Mouse (Mus musculus) hindbrain, embryonic 12.5 days (tissue): ENCODE results near the gene Ptpn9. TPM values are rescaled to one million over a fixed set of nuclear protein-coding genes. Genes with fewer than 3 reads are reported as not detected.

ENCODE experiments used
- ATAC-seq: fragments of 200-750 bp; cut with Nextera tagmentation; 2 replicates; pipeline ENCODE4 v1.8.0; 2017; ENCODE audit warnings: moderate TSS enrichment; ENCODE audit not compliant: low FRiP score
- H3K27ac ChIP-seq: fragments of 300-500 bp; sonication (generic); 2 replicates; pipeline ENCODE4 v1.5.1; 2016; ENCODE audit warnings: mild to moderate bottlenecking
- H3K27me3 ChIP-seq: fragments of 300-500 bp; sonication (generic); 2 replicates; pipeline ENCODE4 v1.6.1; 2016; ENCODE audit warnings: mild to moderate bottlenecking
- H3K36me3 ChIP-seq: fragments of 300-500 bp; sonication (generic); 2 replicates; pipeline ENCODE4 v1.6.1; 2016; ENCODE audit warnings: mild to moderate bottlenecking
- H3K4me1 ChIP-seq: fragments of 300-500 bp; sonication (generic); 2 replicates; pipeline ENCODE4 v1.6.1; 2016
- H3K4me2 ChIP-seq: fragments of 300-500 bp; sonication (generic); replicated peaks from 2 replicates; pipeline ENCODE4 v1.6.1; 2016; ENCODE audit warnings: mild to moderate bottlenecking
- H3K4me3 ChIP-seq: fragments of 300-500 bp; sonication (generic); 2 replicates; pipeline ENCODE4 v1.5.1; 2016; ENCODE audit warnings: mild to moderate bottlenecking
- H3K9ac ChIP-seq: fragments of 300-500 bp; sonication (generic); 2 replicates; pipeline ENCODE4 v1.6.1; 2016; ENCODE audit warnings: mild to moderate bottlenecking, moderate library complexity
- H3K9me3 ChIP-seq: fragments of 300-500 bp; sonication (generic); replicated peaks from 2 replicates; pipeline ENCODE4 v1.6.1; 2016; ENCODE audit warnings: mild to moderate bottlenecking
- WGBS: fragments of 180-500 bp; shearing (Covaris S2); methylation state at CpG from one replicate; pipeline ENCODE4 v1.1.7; 2016; 5-methylcytosine and 5-hydroxymethylcytosine counted together
- polyA plus RNA-seq: library from polyadenylated mRNA; unstranded; fragments of >200 nt; fragmentation: Nextera tagmentation; extraction: Ambion mirVana; gene quantifications from 2 replicates; pipeline ENCODE4 v1.2.1, GENCODE M21; 2016

Ptpn9 gene
- polyA plus RNA-seq, 1 experiment from 2014 or later: 34.0 TPM

DNA sequence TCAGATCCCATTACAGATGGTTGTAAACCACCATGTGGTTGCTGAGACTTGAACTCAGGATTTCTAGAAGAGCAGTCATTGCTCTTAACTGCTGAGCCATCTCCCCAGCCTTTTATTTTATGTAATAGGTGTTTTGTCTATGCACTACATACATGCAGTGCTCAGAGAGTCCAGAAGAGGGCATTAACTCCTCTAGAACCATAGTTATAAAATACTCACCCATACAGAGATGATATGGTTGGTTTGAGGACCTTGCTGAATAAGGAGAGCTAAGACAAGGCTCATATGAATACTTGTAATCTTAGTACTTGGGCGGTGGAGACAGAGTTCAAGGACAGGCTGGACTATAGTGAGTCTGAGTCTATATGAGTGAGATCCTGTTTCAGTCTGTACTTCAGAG is 61.5 kb downstream of the Ptpn9 start:
- no peaks in the 10 kb centered on the region for H3K4me1 ChIP-seq
- no peak overlapping the region for H3K27ac ChIP-seq
- peaks cover 44% of the 10 kb centered on the region for H3K36me3 ChIP-seq
- WGBS: 86% methylated on average over 1 of the region's 1 CpGs
- no peak overlapping the region for H3K4me2 ChIP-seq
- H3K27me3 ChIP-seq: no peaks in the 10 kb centered on the region
- H3K9ac ChIP-seq: no peak overlapping the region
- H3K9me3 ChIP-seq: no peaks in the 10 kb centered on the region
- no peak overlapping the region for H3K4me3 ChIP-seq
- ATAC-seq: no peak

DNA sequence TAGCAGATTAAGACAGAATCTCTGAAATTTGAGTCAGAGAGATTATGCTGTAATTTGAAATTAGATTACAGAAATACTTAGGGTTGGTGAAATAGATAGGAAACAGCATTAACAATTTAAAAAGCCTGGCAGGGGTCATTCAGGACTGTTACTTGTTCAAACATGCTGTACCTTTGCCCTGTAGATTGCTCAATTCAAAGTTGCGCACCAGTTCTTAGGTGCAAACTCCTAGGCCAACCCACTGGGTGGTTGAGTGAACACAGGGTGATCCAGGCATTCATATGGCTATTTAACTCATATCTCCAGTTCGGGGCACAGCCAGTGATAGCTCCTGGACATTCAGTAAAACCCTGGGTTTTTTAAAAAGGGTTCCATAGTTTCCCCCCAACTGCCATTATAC is 69.4 kb downstream of the Ptpn9 start:
- WGBS: 97% methylated on average over 2 of the region's 2 CpGs
- no peak overlapping the region for H3K4me3 ChIP-seq
- ATAC-seq: no peak
- no peak overlapping the region for H3K4me2 ChIP-seq
- no peaks in the 10 kb centered on the region for H3K4me1 ChIP-seq
- H3K27ac ChIP-seq: no peak overlapping the region
- no peaks in the 10 kb centered on the region for H3K27me3 ChIP-seq
- H3K36me3 ChIP-seq: peaks cover 27% of the 10 kb centered on the region
- H3K9me3 ChIP-seq: no peaks in the 10 kb centered on the region
- no peak overlapping the region for H3K9ac ChIP-seq

DNA sequence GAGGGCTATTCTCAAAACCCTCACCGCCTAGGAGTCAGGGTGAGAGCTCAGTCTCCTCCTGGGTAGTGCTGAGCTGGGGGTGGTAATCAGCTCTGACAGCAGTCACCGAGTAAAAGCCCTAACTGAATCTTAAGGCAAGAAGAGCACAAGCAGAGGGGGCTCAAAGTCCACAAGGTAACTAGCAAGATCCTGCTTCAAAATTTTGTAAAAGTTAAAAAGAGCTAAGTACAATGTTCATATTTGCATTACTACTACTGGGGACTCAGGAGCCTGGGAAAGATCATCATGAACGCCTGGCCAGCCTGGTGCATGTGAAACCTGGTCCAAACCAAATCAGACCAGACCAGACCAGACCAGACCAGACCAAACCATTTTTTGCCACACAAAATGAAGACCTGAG is 73.5 kb downstream of the Ptpn9 start:
- Histone ChIP-seq H3K36me3 (0 out of 2 replicates have a peak, but pooled peaks cover 3% of the 10 kb centered on the region), H3K4me3 (no peak overlapping the region), H3K9ac (no peak overlapping the region), H3K4me2 (no peak overlapping the region), H3K27me3 (no peaks in the 10 kb centered on the region), H3K27ac (no peak overlapping the region), H3K9me3 (no peaks in the 10 kb centered on the region), H3K4me1 (peaks cover 11% of the 10 kb centered on the region)
- ATAC-seq: no peak
- 82% methylated on average over 3 of the region's 3 CpGs for WGBS

DNA sequence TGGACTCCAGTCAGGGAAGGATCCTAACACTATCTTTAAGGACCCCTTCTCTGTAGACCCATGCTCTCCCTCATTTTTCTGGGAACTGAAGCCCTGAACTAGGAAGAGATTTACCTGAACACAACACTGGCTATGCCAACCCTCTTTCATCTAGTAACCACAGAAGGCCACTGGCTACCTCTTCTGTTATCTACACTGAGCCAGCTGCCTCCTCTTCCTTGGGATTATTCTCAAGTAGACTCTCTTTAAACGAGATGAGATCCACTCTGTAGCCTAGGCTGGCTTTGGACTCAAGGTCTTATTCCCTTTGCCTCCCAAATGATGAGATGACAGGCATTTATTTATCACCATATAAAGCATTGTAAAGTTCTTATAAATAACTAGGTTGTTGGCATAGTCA is 75.5 kb downstream of the Ptpn9 start:
- Histone ChIP-seq H3K27me3 (no peaks in the 10 kb centered on the region), H3K9ac (no peak overlapping the region), H3K4me2 (no peak overlapping the region), H3K4me1 (peaks cover 24% of the 10 kb centered on the region), H3K27ac (no peak overlapping the region), H3K36me3 (0 out of 2 replicates have a peak, but pooled peaks cover 2% of the 10 kb centered on the region), H3K4me3 (no peak overlapping the region), H3K9me3 (no peaks in the 10 kb centered on the region)
- WGBS: 66% methylated on average over 1 of the region's 1 CpGs
- no peak for ATAC-seq

- ATAC-seq: no peak
- H3K27me3 ChIP-seq: no peaks in the 10 kb centered on the region
- H3K4me2 ChIP-seq: peak overlapping the region; percentile 83
- peak overlapping the region; percentile 93 for H3K4me3 ChIP-seq
- H3K4me1 ChIP-seq: peaks cover 25% of the 10 kb centered on the region
- peak overlapping the region; percentile 41; the same call in 1 of the 2 replicates for H3K27ac ChIP-seq
- H3K36me3 ChIP-seq: no peaks in the 10 kb centered on the region
- no peaks in the 10 kb centered on the region for H3K9me3 ChIP-seq
- 35% methylated on average over 5 of the region's 5 CpGs for WGBS
- peak overlapping the region; percentile 66 for H3K9ac ChIP-seq
These were observed 76.2 kb downstream of the Ptpn9 start for GRCm38 (mm10) chr9:57070800-57071545.

- Histone ChIP-seq H3K9me3 (no peaks in the 10 kb centered on the region), H3K4me2 (peak within 1 kb of the TSS; percentile 83), H3K27me3 (no peaks in the 10 kb centered on the region), H3K4me3 (peak within 1 kb of the TSS; percentile 93), H3K36me3 (no peaks in the 10 kb centered on the region), H3K4me1 (peaks cover 25% of the 10 kb centered on the region), H3K27ac (peak within 1 kb of the TSS; percentile 98), H3K9ac (peak within 1 kb of the TSS; percentile 66)
- under 1% methylated on average over 34 of the region's 34 CpGs for WGBS
- no peak for ATAC-seq
These were observed 77.2 kb downstream of the Ptpn9 start, which contains the start of gene Sin3a for GRCm38 (mm10) chr9:57071801-57072351. TSS of gene Sin3a (plus strand) at chr9:57072040.

GRCm38 (mm10) chr9:57072526-57072988 is 77.8 kb downstream of the Ptpn9 start:
- Histone ChIP-seq H3K36me3 (no peaks in the 10 kb centered on the region), H3K4me1 (peaks cover 30% of the 10 kb centered on the region), H3K9me3 (no peaks in the 10 kb centered on the region), H3K27ac (peak overlapping the region; percentile 98), H3K4me3 (peak overlapping the region; percentile 93), H3K9ac (peak overlapping the region; percentile 66), H3K27me3 (no peaks in the 10 kb centered on the region), H3K4me2 (peak overlapping the region; percentile 83)
- ATAC-seq: no peak
- under 1% methylated on average over 40 of the region's 40 CpGs for WGBS

DNA sequence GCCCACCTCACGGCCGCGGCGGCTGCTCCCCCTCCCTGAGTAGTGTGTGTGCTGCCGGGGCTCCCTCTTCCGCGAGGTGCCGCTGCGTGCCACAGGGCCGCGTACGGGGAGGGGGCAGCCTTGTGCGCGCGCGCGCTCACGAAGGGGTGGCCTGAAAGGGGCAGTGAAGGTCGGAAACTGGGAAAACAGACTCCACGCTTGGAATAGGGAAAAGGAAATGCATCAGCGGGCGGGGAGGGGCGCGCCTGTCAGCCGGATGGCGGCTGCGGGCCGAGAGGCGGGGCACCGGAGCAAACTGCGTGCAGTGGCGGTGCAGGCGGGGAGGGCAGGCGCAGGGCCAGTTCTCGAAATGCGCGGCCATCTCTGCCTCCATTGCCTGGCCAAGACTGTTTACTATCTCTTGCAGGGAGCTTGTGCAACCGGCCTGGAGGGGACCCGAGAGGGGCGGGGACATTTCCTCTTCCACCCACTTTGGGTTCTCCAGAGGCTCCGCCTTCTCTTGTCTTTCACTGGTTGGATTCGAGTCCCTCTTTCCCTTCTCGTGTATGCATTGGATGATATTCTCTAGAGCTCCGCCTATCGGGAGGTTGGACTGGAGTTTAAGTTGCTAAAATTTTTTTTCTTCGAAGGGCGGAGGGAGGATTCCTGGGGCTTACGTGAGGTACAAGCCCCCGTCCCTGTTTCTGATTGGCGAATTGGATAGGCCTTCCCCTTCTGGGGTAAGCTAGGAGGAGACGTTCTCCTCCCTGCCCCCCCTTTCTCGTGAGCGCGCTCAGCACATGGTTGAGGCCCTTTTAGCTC is 78.5 kb downstream of the Ptpn9 start:
- no peaks in the 10 kb centered on the region for H3K9me3 ChIP-seq
- peak overlapping the region; percentile 83 for H3K4me2 ChIP-seq
- ATAC-seq: peak; percentile 71
- peak overlapping the region; percentile 69 for H3K9ac ChIP-seq
- H3K36me3 ChIP-seq: no peaks in the 10 kb centered on the region
- H3K4me3 ChIP-seq: peak overlapping the region; percentile 93
- under 1% methylated on average over 54 of the region's 54 CpGs for WGBS
- H3K27ac ChIP-seq: peak overlapping the region; percentile 98
- H3K27me3 ChIP-seq: no peaks in the 10 kb centered on the region
- H3K4me1 ChIP-seq: peaks cover 34% of the 10 kb centered on the region

DNA sequence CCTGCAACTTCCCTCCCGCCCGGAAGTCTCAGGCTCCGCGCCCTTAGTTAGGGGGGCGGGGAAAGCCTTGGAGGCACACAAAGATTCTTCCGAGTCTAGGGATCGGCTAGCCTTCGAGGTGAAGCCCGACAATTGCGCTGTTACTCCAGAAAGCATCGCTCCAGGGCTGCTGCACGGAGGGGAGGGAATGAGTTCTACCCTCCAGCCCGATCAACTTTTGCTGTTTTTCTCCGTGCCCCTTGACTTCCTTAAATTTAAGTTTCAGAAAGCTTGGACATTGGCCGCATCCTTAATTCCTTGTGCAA is 79.0 kb downstream of the Ptpn9 start:
- Histone ChIP-seq H3K4me3 (peak overlapping the region; percentile 93), H3K9ac (peak overlapping the region; percentile 69), H3K4me1 (peaks cover 34% of the 10 kb centered on the region), H3K4me2 (peak overlapping the region; percentile 83), H3K27me3 (no peaks in the 10 kb centered on the region), H3K9me3 (no peaks in the 10 kb centered on the region), H3K27ac (peak overlapping the region; percentile 98), H3K36me3 (no peaks in the 10 kb centered on the region)
- WGBS: 1% methylated on average over 15 of the region's 15 CpGs
- ATAC-seq: no peak

DNA sequence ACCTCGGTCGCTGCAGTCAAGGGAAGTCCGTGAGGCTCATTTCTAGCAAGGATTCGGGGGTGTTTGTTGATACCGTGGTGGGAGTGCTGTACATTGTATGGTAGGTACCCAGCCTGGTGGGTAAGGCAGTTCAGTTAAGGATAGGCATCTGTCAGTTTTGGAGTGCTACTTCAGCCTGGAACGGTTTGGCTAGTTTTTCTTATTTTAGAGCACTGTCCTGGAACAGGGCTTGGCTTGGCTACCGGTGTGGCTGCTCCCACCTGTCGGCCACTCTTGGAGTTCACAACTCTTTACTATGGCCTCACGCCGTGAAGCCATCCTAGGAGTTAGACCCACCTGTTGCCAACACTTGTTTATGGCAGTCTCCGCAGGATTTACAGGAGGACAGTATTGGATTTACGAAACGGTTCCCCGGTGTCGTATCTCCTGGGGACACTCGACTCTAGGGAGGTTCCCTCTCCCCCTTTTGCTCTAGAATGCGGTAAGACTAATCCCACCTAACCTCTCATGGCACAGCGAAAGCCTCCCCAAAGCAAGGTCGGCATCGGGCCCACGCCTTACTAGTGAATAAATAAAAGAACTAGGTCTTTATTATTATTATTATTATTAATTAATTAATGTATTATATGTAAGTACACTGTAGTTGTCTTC is 79.6 kb downstream of the Ptpn9 start:
- Histone ChIP-seq H3K4me1 (peaks cover 34% of the 10 kb centered on the region), H3K27ac (peak overlapping the region; percentile 98), H3K9me3 (no peaks in the 10 kb centered on the region), H3K4me2 (peak overlapping the region; percentile 83), H3K36me3 (no peaks in the 10 kb centered on the region), H3K9ac (peak overlapping the region; percentile 69), H3K27me3 (no peaks in the 10 kb centered on the region), H3K4me3 (peak overlapping the region; percentile 93)
- ATAC-seq: no peak
- WGBS: 4% methylated on average over 21 of the region's 21 CpGs

GRCm38 (mm10) chr9:57074822-57075603 is 80.3 kb downstream of the Ptpn9 start:
- Histone ChIP-seq H3K4me3 (peak overlapping the region; percentile 93), H3K9me3 (no peaks in the 10 kb centered on the region), H3K27me3 (no peaks in the 10 kb centered on the region), H3K4me2 (peak overlapping the region; percentile 83), H3K4me1 (peaks cover 34% of the 10 kb centered on the region), H3K9ac (peak overlapping the region; percentile 66), H3K36me3 (no peaks in the 10 kb centered on the region), H3K27ac (peak overlapping the region; percentile 98)
- ATAC-seq: no peak
- WGBS: 7% methylated on average over 17 of the region's 17 CpGs
